Mouse (Mus musculus): Measurements from ENCODE around the gene Tnfsf15. TPM values are rescaled to one million over a fixed set of nuclear protein-coding genes. Genes with fewer than 3 reads are reported as not detected.

Gene Tnfsf15
- polyA plus RNA-seq, 1 experiment = 0.25 TPM

DNA sequence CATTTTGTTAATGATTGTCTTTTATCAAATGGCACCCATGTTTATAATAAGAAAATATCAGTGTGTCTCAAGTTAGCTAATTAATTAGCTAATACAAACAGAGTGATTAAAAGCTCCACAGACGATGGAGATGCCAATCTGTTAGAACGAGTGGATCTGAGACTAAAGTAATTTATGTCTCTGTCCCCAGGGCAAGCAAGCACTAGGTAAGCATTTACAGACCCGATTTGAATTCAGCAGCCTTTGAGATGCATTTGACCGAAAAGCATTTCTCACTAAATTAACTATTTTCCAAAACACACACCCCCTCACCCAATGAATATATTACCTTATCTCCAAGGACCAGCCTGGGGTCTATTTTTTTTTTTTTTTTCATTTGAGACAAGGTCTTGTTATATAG, 18.2 kb downstream of the Tnfsf15 start:
- 74% methylated on average over 4 of the region's 4 CpGs for WGBS
- H3K27ac ChIP-seq (ENCODE audit: insufficient read depth, low read depth, low read length) = no peak overlapping the region
- no peak overlapping the region for H3K4me3 ChIP-seq (ENCODE audit: low read depth, low read length)
- H3K36me3 ChIP-seq (ENCODE audit: control insufficient read depth, insufficient read depth, low read length) = no peaks in the 10 kb centered on the region
- no peak for TF ChIP-seq POLR2A (IDR thresholded peaks at IDR 0.05; ENCODE audit: low read depth, low read length)
- no peak for TF ChIP-seq CTCF (IDR thresholded peaks at IDR 0.05; ENCODE audit: extremely low read depth, insufficient read length, insufficient replicate concordance, low read depth, low read length)
- no peaks in the 10 kb centered on the region for H3K27me3 ChIP-seq (ENCODE audit: control insufficient read depth, insufficient read depth, low read length)
- H3K4me1 ChIP-seq (ENCODE audit: control insufficient read depth, insufficient read depth, insufficient read length, low read length) = no peaks in the 10 kb centered on the region

DNA sequence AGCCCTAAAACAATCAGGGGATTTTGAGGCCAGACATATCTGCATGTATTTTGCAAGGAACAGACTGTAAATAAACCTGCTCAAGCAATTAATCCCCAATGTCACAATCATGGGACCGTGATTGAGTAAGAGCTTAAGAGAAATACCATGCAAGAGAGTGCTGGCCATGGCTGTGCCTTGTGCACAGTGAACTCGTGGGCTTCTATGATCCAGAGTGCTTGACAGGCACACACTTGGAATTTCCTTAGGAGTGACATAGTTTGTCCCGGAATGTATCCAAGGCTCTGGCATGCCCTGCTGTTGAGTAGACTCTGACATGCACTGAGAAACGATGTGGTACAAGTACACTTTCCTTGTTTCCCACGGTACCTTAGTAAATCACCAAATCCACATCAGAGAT, 18.9 kb downstream of the Tnfsf15 start:
- no peak for TF ChIP-seq POLR2A (IDR thresholded peaks at IDR 0.05; ENCODE audit: low read depth, low read length)
- TF ChIP-seq CTCF (IDR thresholded peaks at IDR 0.05; ENCODE audit: extremely low read depth, insufficient read length, insufficient replicate concordance, low read depth, low read length) = no peak
- Histone ChIP-seq H3K4me3 (ENCODE audit: low read depth, low read length) (no peak overlapping the region), H3K36me3 (ENCODE audit: control insufficient read depth, insufficient read depth, low read length) (no peaks in the 10 kb centered on the region), H3K4me1 (ENCODE audit: control insufficient read depth, insufficient read depth, insufficient read length, low read length) (no peaks in the 10 kb centered on the region), H3K27ac (ENCODE audit: insufficient read depth, low read depth, low read length) (no peak overlapping the region), H3K27me3 (ENCODE audit: control insufficient read depth, insufficient read depth, low read length) (no peaks in the 10 kb centered on the region)
- 65% methylated on average over 5 of the region's 5 CpGs for WGBS

DNA sequence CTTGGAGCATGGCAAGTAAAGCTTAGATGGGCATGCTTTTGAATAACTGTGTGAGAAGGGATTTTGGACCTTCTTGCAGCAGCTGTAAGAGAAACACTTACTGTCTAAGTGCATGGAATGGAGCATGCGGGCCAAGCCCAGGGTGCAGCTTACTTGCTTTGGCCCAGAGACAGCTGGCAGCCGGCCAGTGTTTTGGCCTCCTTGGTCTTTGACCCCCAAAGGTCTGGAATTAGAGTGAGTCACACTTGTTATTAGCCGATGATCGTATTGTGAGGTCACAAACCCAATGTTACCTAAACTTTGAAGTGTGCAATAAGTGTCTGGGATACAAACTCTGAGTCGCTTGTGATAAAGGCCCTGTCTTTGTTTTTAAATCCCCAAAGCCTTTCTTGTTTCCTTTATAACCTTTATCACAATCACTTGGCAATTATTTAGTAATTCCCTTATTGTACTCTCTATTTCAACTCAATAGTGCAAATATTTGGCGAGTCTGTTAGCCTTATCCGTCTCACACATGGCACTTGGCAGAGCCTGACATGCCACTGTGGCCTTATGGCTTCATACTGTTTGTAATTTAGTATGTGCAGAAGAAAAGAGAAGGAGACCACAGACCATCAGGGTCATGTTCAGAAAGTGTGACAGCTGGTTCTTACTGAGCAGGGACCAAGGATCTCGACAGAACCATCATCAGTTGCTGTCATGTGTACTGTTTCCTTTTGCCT, 26.8 kb downstream of the Tnfsf15 start:
- TF ChIP-seq CTCF (IDR thresholded peaks at IDR 0.05; ENCODE audit: extremely low read depth, insufficient read length, insufficient replicate concordance, low read depth, low read length) = no peak
- no peak for TF ChIP-seq POLR2A (IDR thresholded peaks at IDR 0.05; ENCODE audit: low read depth, low read length)
- Histone ChIP-seq H3K36me3 (ENCODE audit: control insufficient read depth, insufficient read depth, low read length) (no peaks in the 10 kb centered on the region), H3K27me3 (ENCODE audit: control insufficient read depth, insufficient read depth, low read length) (no peaks in the 10 kb centered on the region), H3K27ac (ENCODE audit: insufficient read depth, low read depth, low read length) (peak overlapping the region; percentile 20; the same call in 1 of the 2 replicates), H3K4me1 (ENCODE audit: control insufficient read depth, insufficient read depth, insufficient read length, low read length) (peaks cover 6% of the 10 kb centered on the region; the same call in 1 of the 2 replicates), H3K4me3 (ENCODE audit: low read depth, low read length) (no peak overlapping the region)
- WGBS = 15% methylated on average over 8 of the region's 8 CpGs

GRCm38 (mm10) chr4:63711886-63712285, 33.0 kb downstream of the Tnfsf15 start:
- 91% methylated on average over 5 of the region's 5 CpGs for WGBS
- Histone ChIP-seq H3K4me3 (ENCODE audit: low read depth, low read length) (no peak overlapping the region), H3K36me3 (ENCODE audit: control insufficient read depth, insufficient read depth, low read length) (no peaks in the 10 kb centered on the region)

DNA sequence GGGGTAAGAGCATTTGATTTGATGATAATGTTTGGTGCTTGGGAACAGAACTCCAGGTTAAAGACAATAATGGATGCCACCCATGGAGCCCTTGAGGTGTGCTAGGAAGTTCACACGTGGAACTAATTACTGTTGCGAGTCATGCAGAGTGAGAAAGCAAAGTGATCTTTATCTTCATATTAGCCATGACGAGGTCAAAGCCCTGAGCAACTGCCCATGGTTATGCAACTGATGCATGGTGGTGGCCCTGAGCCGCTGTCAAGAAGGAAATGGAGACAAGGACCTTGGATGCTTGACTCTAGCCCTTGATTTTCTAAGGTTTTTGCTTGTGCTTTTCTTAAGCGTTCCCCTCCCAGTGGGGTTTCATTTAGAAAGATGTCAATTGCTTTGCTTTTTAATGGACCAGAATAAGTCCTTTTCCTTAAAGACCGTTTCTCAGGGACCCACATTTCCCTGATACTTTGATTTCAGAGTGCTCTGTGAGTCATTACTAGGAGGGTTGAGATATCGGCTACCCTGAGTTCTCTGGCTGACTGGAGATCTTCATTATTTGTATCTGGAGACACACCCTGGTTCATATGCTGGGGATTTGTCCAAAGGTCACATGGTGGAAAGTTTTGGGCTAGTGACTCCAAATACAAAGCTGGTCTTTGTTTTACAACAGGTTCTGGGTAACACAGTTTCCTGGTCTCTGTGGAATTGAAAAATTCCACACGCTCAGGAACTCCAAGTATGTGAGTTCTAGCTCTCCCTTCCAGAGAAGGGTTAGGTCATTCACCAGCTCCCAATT, 34.3 kb downstream of the Tnfsf15 start:
- Histone ChIP-seq H3K27ac (ENCODE audit: insufficient read depth, low read depth, low read length) (peak overlapping the region; percentile 36; the same call in 1 of the 2 replicates), H3K36me3 (ENCODE audit: control insufficient read depth, insufficient read depth, low read length) (no peaks in the 10 kb centered on the region), H3K27me3 (ENCODE audit: control insufficient read depth, insufficient read depth, low read length) (no peaks in the 10 kb centered on the region), H3K4me1 (ENCODE audit: control insufficient read depth, insufficient read depth, insufficient read length, low read length) (peaks cover 13% of the 10 kb centered on the region; the same call in 1 of the 2 replicates), H3K4me3 (ENCODE audit: low read depth, low read length) (no peak overlapping the region)
- WGBS = 41% methylated on average over 8 of the region's 8 CpGs
- TF ChIP-seq POLR2A (IDR thresholded peaks at IDR 0.05; ENCODE audit: low read depth, low read length) (no peak), CTCF (IDR thresholded peaks at IDR 0.05; ENCODE audit: extremely low read depth, insufficient read length, insufficient replicate concordance, low read depth, low read length) (no peak)

More at GRCm38 (mm10) chr4:63711886-63712285, 33.0 kb downstream of the Tnfsf15 start:
- H3K4me1 ChIP-seq (ENCODE audit: control insufficient read depth, insufficient read depth, insufficient read length, low read length) = peaks cover 13% of the 10 kb centered on the region; the same call in 1 of the 2 replicates
- TF ChIP-seq POLR2A (IDR thresholded peaks at IDR 0.05; ENCODE audit: low read depth, low read length) (no peak), CTCF (IDR thresholded peaks at IDR 0.05; ENCODE audit: extremely low read depth, insufficient read length, insufficient replicate concordance, low read depth, low read length) (no peak)
- H3K27me3 ChIP-seq (ENCODE audit: control insufficient read depth, insufficient read depth, low read length) = no peaks in the 10 kb centered on the region
- H3K27ac ChIP-seq (ENCODE audit: insufficient read depth, low read depth, low read length) = no peak overlapping the region

- Histone ChIP-seq H3K27ac (ENCODE audit: insufficient read depth, low read depth, low read length) (no peak overlapping the region), H3K4me1 (ENCODE audit: control insufficient read depth, insufficient read depth, insufficient read length, low read length) (peaks cover 13% of the 10 kb centered on the region; the same call in 1 of the 2 replicates), H3K4me3 (ENCODE audit: low read depth, low read length) (no peak overlapping the region), H3K36me3 (ENCODE audit: control insufficient read depth, insufficient read depth, low read length) (no peaks in the 10 kb centered on the region), H3K27me3 (ENCODE audit: control insufficient read depth, insufficient read depth, low read length) (no peaks in the 10 kb centered on the region)
- 72% methylated on average over 1 of the region's 1 CpGs for WGBS
- TF ChIP-seq CTCF (IDR thresholded peaks at IDR 0.05; ENCODE audit: extremely low read depth, insufficient read length, insufficient replicate concordance, low read depth, low read length) (no peak), POLR2A (IDR thresholded peaks at IDR 0.05; ENCODE audit: low read depth, low read length) (no peak)
Measured at GRCm38 (mm10) chr4:63706279-63706971, 38.5 kb downstream of the Tnfsf15 start.
